Mouse (Mus musculus): ENCODE measurements around the gene Uba2. TPM values are rescaled to one million over a fixed set of nuclear protein-coding genes. Genes with fewer than 3 reads are reported as not detected.
"Not testable (repeated sequence)": the region's sequence is repeated elsewhere in the genome, so short reads cannot be mapped to it uniquely, and the experiment has no call there.

Uba2 gene
- total RNA-seq, 2 experiments from 2014 or later, result 77.6 to 77.7 TPM

DNA sequence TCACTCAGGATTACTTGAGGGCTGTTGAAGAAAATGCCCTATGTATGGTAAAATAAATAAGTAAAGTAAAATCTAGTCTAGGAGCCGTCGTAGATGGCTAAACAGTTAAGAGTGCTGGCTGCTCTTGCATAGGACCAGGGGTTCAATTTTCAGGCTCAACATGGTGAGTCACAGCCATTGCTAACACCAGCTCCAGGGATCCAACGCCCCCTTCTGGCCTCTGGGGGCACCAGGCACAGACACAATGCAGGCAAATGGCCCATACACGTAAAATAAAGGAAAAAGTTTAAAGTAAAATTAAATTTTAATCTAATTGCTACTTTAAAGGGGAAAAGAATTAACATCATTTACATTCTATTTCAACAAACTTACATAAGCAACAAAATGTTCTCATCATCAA, 2.5 kb downstream of the Uba2 start:
- peak; percentile 63 for DNase-seq

DNA sequence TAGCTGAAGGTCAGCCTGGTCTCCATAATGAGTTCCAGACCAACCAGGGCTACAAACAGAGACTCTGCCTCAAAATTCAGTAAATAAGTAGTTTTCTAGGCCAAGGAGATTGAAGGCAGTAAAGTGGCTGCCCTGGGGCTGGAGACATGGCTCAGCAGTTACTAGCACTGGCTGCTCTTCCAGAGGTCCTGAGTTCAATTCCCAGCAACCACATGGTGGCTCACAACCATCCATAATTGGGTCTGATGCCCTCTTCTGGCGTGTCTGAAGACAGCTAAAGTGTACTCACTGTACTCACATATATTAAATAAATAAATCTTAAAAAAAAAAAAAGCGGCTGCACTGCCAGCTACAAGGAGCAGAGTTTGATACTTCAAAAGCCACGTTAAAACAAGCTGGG, 3.4 kb downstream of the Uba2 start:
- DNase-seq, result no peak

DNA sequence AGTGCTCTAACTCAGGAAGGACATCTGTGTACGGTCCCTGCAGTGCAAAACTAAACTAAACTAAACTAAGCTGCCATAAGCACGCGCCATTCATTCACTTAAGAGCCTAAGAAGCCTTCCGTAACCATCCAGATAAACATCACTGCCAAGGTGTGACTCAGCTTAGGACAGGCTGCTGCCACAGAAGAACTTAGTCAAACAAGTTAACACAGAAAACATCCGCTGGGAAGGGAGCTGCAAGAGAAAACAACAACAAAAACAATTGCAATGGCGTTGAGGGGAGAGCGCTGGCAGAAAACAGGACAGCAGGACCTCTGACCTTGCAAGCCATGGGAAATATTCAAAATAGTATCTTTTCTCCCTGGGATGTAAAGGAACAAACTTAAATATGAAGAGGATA, 4.7 kb downstream of the Uba2 start:
- no peak for DNase-seq

DNA sequence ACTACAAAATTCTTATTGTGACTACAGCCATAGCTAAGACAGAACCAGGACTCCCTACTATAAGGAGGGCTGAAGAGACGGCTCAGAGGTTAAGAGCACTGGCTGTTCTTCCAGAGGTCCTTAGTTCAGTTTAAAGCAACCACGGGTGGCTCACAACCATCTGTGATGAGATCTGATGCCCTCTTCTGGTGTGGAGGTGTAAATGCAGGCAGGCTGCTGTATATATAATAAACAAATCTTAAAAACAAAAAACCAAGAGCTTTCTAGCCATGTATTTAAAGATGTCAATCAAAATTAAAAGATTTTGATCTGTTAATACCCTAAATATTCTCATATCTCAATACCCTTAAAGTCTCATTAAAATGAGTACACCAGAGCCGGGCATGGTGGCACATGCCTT, 10.2 kb downstream of the Uba2 start:
- DNase-seq, result no peak

DNA sequence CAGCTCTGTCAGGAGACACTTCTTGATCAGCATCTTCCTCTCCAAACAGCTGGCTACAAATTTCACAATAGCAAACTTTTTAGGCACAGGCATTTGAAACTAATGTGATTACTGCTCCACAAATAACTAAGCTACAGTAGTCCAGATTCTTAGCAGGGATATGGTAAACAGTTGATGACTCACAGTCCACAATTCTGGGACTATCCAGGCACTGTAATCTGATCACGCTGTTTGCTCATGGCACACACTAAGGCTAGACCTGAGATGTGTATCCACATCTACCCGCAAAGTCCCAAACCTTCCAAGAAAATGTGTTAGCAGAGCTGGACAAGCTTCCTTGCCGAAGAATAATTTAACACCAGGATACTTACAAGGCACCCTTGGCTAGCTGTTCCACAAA, 11.4 kb downstream of the Uba2 start:
- DNase-seq, result no peak

DNA sequence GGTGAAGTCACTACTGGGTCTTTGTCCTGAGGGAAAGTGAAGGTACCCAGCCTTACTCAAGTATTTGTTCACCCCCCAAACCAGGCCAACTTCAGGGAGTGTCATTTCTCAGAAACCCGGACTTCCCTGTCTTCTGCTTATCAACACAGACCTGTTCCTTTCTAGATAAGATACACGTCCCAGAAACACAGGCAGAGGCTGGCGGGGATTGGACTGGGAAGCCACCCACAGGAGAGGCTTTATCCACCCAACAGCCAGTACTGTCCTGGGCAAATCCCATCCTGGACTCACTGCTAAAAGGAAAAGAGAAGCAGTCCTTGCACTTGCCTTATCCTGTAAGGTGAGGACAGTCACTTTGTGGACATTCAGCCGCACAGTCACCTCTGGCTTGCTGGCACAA, 22.2 kb downstream of the Uba2 start:
- no peak for DNase-seq

DNA sequence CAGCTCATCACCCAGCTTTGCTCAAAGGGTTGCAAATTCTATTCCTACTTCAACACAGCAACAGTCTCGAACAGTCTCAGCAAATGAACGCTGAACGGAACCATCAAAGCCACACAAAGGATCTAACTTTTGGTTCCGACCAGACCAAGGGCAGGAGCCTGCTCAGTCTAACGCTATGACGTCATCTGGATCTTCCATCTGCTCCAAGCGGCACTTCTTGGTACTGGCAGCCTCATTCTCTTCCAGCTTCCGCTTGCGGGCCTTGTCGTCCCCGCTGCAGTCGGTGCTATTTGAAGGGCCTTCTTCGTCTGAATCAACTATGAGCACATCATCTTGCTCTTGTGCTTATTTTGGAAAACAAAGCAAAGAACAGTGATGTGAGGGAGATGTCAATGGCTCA, 28.3 kb downstream of the Uba2 start:
- DNase-seq, result no peak

DNA sequence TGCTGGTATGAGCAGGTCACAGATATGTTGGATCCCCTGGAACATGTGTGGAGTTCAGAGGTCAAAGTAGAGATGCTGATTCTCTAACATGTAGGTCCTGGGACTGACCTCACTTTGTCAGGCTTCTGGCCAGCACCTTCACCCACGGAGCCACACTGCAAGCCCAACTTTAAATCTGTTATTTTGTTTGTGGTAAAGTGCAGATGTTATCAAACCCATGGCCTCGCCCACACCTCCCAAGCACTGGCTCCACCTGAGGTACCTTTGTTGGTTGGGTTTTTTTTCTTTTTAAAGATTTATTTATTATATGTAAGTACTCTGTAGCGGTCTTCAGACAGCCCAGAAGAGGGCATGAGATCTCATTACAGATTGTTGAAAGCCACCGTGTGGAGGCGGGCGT, 29.9 kb downstream of the Uba2 start:
- DNase-seq, result no peak

DNA sequence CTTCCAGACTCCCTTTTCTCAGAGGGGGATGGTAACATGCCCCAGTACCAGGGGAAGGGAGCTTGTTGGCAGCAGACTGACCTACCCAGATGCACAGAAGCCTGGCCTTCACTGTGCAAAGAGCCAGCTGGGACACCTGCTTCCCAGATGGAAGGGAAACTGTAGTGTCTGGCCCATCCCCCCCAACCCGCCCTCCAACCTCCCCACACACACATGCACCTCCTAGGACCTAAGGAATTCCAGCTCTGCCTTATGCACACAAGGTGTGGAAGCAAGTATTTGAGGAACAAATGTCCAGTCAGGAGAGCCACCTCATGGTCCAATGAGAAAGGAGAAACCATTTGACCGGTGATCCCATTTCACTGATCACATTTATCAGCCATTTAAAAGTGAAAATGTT, 35.1 kb downstream of the Uba2 start:
- no peak for DNase-seq

DNA sequence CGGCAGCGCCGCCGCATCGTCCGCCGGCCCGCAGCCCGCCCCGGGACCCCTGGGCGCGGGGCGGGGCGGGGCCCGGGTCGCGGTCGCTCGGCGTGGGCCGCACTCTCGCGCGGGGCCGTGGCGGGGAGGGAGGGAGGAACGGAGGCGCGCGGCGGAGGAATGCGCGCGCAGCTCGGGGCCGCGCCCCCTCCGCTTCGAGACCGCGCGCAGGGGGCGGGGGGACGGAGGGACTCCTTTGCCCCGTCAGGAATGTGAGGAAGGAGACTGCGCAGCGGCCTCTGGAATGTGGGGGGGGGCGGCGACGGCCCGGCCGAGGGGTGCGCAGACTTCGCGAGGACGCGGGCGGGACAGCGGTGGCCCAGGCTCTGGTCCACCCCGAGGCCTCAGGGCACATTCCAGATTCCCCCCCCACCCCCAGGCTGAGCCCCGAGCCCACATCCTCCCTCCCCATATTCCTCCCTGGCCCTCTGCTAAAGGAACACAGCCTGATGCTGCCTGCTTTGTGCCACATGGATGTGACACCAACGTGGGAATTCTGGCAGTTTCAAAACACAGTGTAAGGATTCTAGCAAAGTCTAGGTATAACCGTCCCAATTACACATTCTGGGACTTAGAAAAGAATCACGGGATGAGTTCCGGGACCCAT, 36.2 kb downstream of the Uba2 start, which contains the start of gene Wtip:
TSS of gene Wtip (minus strand) at position 152 of the 646 bp plus-strand sequence.
- DNase-seq, result peak; percentile 91

DNA sequence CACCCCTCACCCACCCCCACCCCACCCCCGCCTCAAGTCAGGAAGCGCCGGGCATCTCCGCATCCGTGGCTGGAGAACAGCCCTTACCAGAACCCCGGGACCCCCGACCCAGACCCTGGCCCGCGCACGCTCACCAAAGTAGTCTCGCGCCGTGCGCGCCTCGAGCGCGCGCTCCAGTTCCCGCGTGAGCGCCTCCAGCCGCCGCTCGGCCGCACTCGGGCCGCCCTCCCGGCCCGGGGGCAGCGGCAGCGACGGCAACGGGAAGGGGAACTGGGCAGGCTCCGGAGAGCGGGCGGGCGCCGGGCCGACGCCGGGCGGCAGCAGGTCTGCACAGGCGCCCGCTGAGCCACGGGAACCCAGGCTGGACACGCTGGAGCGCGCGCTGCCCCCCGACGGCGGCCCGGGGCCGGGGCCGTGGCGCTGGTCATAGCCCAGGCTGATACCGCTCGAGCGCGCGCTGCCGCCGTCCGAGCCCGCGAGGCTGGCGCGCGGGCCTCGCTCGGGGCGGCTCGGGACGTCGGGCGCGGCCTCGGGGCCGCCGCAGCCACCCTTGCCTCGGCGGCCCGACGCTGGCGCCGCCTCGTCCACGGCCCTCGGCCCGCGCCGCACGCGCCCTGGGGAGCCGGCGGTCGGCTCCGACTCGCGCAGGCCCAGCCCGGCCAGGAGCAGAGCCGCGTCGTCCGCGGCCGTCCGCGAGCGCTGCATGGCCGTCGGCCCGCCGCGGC, 36.9 kb downstream of the Uba2 start:
- peak; percentile 52 for DNase-seq

DNA sequence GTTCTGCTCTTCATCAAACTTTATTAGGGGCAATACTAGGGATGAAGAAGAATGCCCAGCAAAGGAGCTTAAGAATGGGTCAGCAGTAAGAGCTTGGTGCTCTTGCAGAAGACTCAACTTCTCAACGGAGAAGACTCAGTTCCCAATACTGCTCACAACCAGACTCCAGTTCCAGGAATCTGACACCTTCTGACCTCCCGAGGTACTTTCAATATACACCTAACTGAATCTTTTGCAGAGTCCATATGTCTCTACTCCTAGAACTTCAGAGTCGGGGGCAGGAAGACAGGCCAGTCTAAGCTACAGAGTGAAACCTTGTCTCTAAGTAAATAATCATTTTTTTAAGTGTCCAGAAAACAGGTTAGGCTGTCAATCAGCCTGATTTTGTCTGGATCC, 37.4 kb downstream of the Uba2 start:
- DNase-seq, result no peak

DNA sequence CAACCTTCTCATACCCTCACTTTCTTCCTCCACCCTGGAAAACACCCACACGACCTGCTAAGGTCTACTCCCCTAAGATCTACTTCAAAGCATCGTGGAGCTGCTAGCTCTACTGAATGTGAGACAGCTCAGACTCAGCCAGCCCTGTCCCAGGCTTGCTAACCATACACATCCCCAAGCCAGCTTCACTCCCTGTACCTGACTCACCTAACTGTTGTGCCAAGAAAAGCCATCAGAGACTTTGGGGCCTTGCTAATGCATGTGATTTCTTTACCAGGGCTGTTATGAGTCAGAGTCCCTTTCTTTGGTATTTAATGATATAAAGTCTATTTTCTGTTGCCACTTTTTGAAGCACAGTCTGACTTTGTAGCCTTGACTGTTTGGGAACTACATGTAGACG, 38.3 kb downstream of the Uba2 start:
- peak; percentile 22 for DNase-seq

DNA sequence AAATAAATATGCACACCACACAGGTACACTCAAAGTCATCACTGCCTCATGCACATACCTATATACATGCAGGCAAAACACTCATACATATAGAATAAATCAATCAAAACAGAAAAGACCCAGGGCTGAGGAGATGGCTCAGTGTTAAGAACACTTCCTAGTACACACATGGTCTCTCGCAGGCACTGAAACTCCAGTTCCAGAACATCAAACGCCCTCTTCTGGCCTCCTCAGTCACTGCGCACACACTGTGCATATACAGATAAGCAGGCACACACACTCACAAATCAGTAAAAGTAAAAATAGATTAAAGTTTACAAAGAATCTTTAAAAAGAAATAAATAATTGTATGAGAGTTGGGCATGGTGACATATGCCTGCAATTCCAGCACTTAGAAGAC, 43.1 kb downstream of the Uba2 start:
- DNase-seq, result no peak

DNA sequence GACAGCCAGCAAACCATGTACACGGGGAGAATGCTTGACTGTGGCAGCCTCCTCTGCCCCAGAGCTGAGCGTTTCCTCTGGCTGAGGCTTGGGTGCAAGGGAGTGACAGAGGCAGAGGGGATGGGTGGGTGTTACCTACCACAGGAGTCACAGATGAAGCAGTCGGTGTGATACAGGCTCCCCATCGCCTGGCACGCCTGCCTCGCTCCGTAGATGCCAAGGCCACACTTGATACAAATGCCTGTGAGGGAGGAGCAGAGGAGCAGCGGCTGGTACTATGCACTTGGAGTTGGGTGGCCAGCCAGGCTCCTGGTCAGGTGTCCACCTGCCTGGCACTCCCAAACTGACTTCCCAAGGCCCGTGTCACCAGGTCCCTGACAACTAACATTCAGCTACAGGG, 44.1 kb downstream of the Uba2 start:
- DNase-seq, result peak; percentile 38

DNA sequence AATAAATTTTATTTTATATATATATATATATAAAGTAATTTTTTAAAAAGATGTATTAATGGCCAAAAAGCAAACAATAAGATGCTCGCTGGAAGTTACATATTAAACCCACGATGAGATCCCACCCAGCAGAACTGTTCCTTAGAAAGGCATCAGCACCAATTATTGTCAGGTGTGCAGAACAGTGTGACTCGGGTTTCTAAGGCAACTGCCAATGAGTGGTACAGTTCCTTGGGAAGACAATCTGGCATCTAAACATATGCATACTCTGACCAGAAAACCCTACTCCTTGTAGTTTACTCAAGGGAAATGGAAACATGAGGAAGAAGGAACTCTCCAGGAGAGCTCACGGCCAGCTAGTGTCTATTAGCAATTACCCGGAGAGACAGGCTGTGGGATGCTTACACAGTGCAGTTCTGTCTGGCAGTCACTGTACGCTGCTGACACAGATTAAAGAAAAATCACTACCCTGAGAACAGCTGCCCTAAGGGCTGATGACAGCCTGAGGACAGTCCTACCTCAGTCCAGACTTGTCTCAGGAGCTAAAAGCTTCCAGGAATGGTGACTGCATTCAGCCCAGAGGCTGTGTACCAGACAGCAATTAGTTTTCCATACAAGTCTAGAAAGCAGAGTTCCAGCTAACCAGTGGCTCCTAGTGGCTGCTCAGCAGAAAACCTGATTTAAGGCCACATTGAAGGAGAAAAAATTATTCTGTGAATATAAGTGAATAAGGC, 46.2 kb downstream of the Uba2 start:
- no peak for DNase-seq

DNA sequence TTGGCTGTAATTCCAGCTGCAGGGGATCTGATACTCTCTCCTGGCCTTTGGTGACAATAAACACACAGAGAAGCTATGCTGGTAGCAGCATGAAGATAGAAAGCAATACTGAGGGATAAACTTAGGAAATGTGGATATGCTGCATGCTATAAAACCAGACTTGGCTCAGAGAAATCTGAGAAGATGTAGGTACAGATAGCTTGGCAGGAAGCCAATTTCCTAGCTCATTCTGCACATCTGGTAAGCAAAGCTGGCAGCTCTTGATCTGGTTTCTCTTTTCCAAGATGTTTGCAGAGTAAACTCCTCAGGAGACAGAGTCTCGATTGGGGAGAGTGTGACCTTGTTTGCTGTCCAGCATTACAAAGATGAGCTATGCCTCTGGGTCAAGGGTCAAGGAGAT, 48.8 kb downstream of the Uba2 start:
- not testable (repeated sequence) for DNase-seq

DNA sequence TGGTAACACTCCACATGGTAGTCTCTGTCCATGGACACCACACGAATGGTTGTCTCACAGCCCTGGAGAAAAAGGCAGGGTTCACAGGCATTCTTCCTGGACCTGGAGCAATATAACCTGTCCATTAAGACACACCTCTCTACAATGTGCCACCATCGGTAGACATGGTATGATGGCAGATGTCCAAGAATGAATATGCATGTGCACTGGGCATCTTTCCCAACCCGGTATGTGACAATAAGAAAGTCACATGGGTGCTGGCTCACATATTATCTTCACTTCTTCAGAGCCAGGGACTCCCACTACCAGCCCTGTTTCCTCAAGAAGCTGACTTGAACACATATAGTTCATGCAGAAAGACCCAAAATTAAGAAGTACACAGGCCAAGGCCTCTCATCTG, 52.8 kb downstream of the Uba2 start:
- no peak for DNase-seq

DNA sequence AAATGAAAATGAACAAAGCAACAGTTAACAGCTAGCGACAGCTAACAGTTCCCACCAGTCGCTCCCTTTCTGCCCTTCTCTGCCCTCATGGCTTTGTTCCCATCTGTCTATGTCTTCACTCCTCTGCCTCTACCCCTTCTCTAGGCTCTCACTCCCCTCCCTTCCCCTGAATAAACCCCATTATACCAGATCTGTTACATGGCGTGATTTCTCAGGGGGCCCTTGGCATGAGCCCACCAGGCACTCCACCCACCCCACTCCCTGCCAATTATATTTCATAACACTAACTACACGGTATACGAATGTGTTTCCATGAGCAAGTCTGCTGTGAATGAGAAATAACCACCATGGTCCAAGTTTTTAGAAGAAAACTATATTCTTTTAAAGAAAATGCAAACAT, 60.2 kb downstream of the Uba2 start:
- no peak for DNase-seq

DNA sequence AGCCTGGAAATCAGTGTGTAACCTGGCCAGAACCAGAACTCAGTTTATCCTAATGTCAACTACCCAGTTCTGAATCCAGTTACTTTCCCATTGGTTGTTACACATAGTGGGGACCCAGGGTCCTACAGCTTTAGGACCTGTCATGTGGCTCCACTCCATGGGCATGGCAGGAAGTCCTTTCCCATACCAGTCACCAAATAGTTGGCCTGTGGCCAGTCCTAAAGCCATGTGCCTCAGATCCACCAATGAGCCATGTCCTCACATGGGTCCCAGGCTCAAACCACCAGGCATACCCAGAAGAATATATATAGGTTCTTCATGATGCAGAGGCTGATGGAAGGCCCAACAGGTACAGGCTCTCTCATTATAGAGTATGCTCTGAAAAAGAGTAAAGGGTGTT, 68.1 kb downstream of the Uba2 start:
- DNase-seq, result no peak

DNA sequence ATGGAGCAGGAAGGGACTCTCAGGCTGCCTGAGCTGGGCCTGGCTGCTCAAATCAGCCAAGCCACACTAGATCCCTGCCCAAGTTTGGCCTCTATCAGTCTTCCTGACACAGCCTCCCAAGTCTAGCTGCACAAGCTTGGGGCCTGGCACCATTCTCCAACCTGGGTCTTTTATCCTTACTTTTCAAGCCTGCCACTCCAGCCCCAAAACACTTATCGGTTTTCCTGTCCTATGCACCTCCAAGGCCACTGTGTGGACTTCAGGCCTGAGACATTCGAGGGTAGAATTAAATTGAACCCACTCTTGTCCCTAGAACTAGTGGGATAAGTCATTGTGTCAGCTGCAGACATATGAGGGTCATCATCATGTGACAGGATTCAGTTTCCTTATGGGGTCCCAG, 69.4 kb downstream of the Uba2 start:
- no peak for DNase-seq

DNA sequence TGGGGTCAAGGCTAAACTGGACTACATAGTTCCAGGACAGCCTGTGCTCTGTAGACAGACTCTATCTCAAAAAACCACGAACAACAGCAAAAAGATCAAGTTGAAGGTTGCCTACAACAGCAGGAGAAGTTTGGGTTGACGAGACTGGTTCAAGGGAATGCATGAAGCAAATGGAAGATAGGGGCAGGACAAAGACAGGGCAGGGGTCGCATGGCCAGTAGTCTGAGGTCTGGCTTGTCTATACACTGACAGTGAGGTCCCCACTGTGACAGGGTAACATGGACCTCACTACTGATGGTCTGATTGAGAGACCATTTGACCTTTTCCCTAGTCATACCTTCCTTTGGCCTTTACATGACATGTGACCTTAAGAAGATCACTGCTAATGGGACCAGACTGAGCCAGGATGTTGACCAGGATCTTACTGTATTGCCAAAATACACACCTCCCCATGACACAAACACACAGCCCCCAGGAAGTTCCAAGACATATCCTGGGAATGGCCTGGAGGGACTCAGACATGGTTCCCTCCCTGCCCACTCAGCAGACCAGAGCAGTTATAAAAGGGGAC, 74.4 kb downstream of the Uba2 start, which contains the start of gene Scgb1b30:
TSS of gene Scgb1b30 (plus strand) at position 521 of the 571 bp plus-strand sequence.
- DNase-seq, result no peak
